Mouse (Mus musculus) E14TG2a.4 (cell line): Measurements from ENCODE around the gene Ubxn2a.

Experiments used
- CTCF ChIP-seq: conservative IDR thresholded peaks from 2 replicates; pipeline ENCODE4 v1.5.1; 2014; ENCODE audit warnings: low read length
- NANOG ChIP-seq: IDR thresholded peaks from 2 replicates; pipeline ENCODE4 v1.6.1; 2014; ENCODE audit warnings: borderline replicate concordance, low read length, mixed read lengths
- POU5F1 ChIP-seq: IDR thresholded peaks from 2 replicates; pipeline ENCODE4 v1.6.1; 2014; ENCODE audit warnings: low read length, borderline replicate concordance

GRCm38 (mm10) chr12:4916994-4917804 lies 9.7 kb upstream of the Ubxn2a start, which contains the start of gene Atad2b:
- no peak for TF ChIP-seq CTCF
- TF ChIP-seq POU5F1, result no peak
- TF ChIP-seq NANOG, result no peak
